Mouse (Mus musculus) kidney, embryonic 14.5 days (tissue): Measurements from ENCODE around the gene Nodal. TPM values are rescaled to one million over a fixed set of nuclear protein-coding genes. Genes with fewer than 3 reads are reported as not detected.

Source experiments
- ATAC-seq: fragments of 200-750 bp; cut with Nextera tagmentation; 2 replicates; pipeline ENCODE4 v1.8.0; 2017; ENCODE audit warnings: moderate number of reproducible peaks, mild to moderate bottlenecking, moderate TSS enrichment, moderate library complexity; ENCODE audit not compliant: low FRiP score, low TSS enrichment
- H3K27ac ChIP-seq: fragments of 300-500 bp; sonication (generic); 2 replicates; pipeline ENCODE4 v1.5.1; 2014; ENCODE audit warnings: low read depth, mild to moderate bottlenecking, low read length, moderate library complexity, mixed read lengths
- H3K27me3 ChIP-seq: fragments of 300-500 bp; sonication (generic); 2 replicates; pipeline ENCODE4 v1.6.1; 2014; ENCODE audit warnings: mild to moderate bottlenecking, low read length; ENCODE audit not compliant: control insufficient read depth, insufficient read depth
- H3K36me3 ChIP-seq: fragments of 300-500 bp; sonication (generic); 2 replicates; pipeline ENCODE4 v1.6.1; 2014; ENCODE audit warnings: low read length, mixed read lengths; ENCODE audit not compliant: control insufficient read depth, insufficient read depth
- H3K4me1 ChIP-seq: fragments of 300-500 bp; sonication (generic); 2 replicates; pipeline ENCODE4 v1.6.1; 2014; ENCODE audit warnings: low read length, mixed read lengths; ENCODE audit not compliant: control insufficient read depth, insufficient read depth
- H3K4me2 ChIP-seq: fragments of 300-500 bp; sonication (generic); replicated peaks from 2 replicates; pipeline ENCODE4 v1.6.1; 2014; ENCODE audit warnings: low read depth, mild to moderate bottlenecking, low read length
- H3K4me3 ChIP-seq: fragments of 300-500 bp; sonication (generic); 2 replicates; pipeline ENCODE4 v1.5.1; 2014; ENCODE audit warnings: mild to moderate bottlenecking, low read length
- H3K9ac ChIP-seq: fragments of 300-500 bp; sonication (generic); 2 replicates; pipeline ENCODE4 v1.6.1; 2014; ENCODE audit warnings: low read depth, mild to moderate bottlenecking, low read length, moderate library complexity
- H3K9me3 ChIP-seq: fragments of 300-500 bp; sonication (generic); 2 replicates; pipeline ENCODE4 v1.6.1; 2016; ENCODE audit warnings: low read length; ENCODE audit not compliant: control insufficient read depth
- WGBS: fragments of 180-500 bp; shearing (Covaris S2); extraction: QIAGEN DNeasy Blood & Tissue Kit; methylation state at CpG from one replicate; pipeline ENCODE4 v1.1.7; 2014; 5-methylcytosine and 5-hydroxymethylcytosine counted together
- polyA plus RNA-seq: library from polyadenylated mRNA; unstranded; fragments of >200 nt; fragmentation: Nextera tagmentation; extraction: Ambion mirVana; gene quantifications from 2 replicates; pipeline ENCODE4 v1.2.1, GENCODE M21; 2014

Nodal gene
- polyA plus RNA-seq, 1 experiment from 2014 or later: 0.30 TPM

DNA sequence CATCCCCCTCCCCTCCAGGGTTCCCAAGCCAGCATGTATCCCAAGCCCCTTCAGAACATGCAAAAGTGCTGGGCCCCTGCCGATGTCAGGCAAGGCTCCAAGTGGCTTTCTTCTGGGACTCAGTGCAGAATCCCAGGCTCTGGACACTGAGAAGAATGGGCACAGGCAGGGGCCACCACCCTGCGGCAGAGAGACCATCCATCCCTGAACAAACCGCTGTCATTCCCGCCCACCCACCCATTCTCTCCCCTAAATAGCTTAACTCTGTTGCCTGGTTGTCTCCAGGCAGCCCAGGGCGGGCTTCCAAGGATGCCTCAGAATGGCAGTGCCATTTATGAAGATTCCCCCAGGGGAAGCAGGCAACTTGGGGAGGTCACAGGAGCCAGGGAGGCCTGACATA is 28.8 kb upstream of the Nodal start:
- no peak overlapping the region for H3K27ac ChIP-seq
- no peaks in the 10 kb centered on the region for H3K9me3 ChIP-seq
- H3K4me1 ChIP-seq: peaks cover 3% of the 10 kb centered on the region
- H3K9ac ChIP-seq: no peak overlapping the region
- WGBS: 72% methylated on average over 5 of the region's 5 CpGs
- H3K27me3 ChIP-seq: no peaks in the 10 kb centered on the region
- no peak for ATAC-seq
- no peak overlapping the region for H3K4me2 ChIP-seq
- H3K36me3 ChIP-seq: no peaks in the 10 kb centered on the region
- no peak overlapping the region for H3K4me3 ChIP-seq

GRCm38 (mm10) chr10:61390148-61390547 is 27.6 kb upstream of the Nodal start:
- Histone ChIP-seq H3K36me3 (no peaks in the 10 kb centered on the region), H3K9ac (no peak overlapping the region), H3K27me3 (no peaks in the 10 kb centered on the region), H3K9me3 (no peaks in the 10 kb centered on the region), H3K4me1 (no peaks in the 10 kb centered on the region; the same call in 1 of the 2 replicates), H3K4me2 (no peak overlapping the region), H3K27ac (no peak overlapping the region), H3K4me3 (no peak overlapping the region)
- WGBS: 75% methylated on average over 2 of the region's 2 CpGs
- ATAC-seq: no peak

GRCm38 (mm10) chr10:61392584-61392983 is 25.2 kb upstream of the Nodal start:
- Histone ChIP-seq H3K4me2 (no peak overlapping the region), H3K9ac (no peak overlapping the region), H3K36me3 (no peaks in the 10 kb centered on the region), H3K4me3 (no peak overlapping the region), H3K4me1 (no peaks in the 10 kb centered on the region; the same call in 1 of the 2 replicates), H3K9me3 (no peaks in the 10 kb centered on the region), H3K27me3 (no peaks in the 10 kb centered on the region), H3K27ac (no peak overlapping the region)
- WGBS: 38% methylated on average over 4 of the region's 4 CpGs
- no peak for ATAC-seq

DNA sequence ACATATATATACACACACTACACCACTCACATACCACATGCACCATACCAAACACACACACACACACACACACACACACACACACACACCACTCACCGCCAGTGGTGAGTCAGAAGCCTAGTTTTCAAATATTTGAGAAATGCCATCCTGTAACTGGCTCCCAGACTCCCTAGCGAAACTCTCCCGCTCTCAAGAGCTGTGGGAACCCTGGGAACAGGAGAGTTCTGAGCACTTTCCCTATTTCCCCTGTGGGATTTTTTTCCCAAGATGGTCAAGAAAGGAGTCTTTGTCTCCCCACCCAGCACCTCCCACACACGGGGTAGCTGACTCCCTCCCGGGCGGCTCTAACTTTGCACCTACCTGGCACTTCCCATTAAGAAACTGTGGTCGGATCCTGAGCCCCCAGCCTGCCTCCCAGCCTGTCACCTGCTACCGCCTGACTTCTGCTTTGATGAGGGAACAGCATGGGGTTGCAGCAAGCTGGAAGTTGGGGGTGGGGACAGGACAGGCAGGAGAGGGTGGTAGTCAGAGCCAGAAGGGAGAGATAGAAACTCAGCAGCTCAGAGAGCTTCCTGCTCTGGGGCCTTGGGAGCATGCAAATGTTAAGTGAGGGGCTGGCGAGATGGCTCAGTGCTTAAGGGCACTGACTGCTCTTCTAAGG is 23.2 kb upstream of the Nodal start:
- 0 out of 2 replicates have a peak overlapping the region, but pooled peaks have one; percentile 14 for H3K9ac ChIP-seq
- H3K27me3 ChIP-seq: no peaks in the 10 kb centered on the region
- no peak overlapping the region for H3K27ac ChIP-seq
- WGBS: 17% methylated on average over 9 of the region's 9 CpGs
- no peaks in the 10 kb centered on the region for H3K9me3 ChIP-seq
- H3K4me1 ChIP-seq: no peaks in the 10 kb centered on the region; the same call in 1 of the 2 replicates
- H3K4me3 ChIP-seq: no peak overlapping the region
- H3K36me3 ChIP-seq: no peaks in the 10 kb centered on the region
- H3K4me2 ChIP-seq: peak overlapping the region; percentile 13; the same call in 1 of the 2 replicates
- ATAC-seq: no peak

- no peaks in the 10 kb centered on the region for H3K4me1 ChIP-seq
- H3K27ac ChIP-seq: no peak overlapping the region
- no peaks in the 10 kb centered on the region for H3K36me3 ChIP-seq
- no peaks in the 10 kb centered on the region for H3K27me3 ChIP-seq
- H3K4me3 ChIP-seq: no peak overlapping the region
- H3K9me3 ChIP-seq: no peaks in the 10 kb centered on the region
- no peak for ATAC-seq
- H3K4me2 ChIP-seq: no peak overlapping the region
- no peak overlapping the region for H3K9ac ChIP-seq
- 58% methylated on average over 3 of the region's 3 CpGs for WGBS
These were observed 19.6 kb upstream of the Nodal start for GRCm38 (mm10) chr10:61398125-61398524.

DNA sequence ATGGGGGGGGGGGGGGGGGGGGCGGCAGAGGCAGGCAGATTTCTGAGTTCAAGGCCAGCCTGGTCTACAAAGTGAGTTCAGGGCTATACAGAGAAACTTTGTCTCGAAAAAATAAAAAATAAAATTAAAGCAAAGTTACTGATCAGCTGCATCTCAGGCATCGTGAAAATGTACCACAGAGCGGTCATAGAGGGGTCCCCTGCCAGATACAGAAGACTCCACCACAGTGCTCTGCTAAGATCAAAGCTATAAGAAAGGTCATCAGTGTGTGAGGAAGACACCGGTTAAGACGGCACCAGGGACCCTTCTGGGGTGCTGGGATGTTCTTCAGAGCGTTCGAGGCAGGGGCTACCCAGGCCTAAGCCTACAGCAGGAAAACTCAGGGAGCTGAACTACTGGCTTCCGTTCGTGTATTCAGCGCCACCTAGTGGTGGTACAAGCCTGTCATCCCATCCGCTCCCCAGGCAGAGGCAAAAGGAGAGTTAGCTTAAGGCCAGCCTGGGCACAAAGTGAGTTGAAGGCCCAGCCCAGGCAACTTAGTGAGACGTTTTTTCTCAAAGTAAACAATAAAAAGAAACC is 18.5 kb upstream of the Nodal start:
- no peak overlapping the region for H3K4me3 ChIP-seq
- no peaks in the 10 kb centered on the region for H3K36me3 ChIP-seq
- WGBS: 27% methylated on average over 13 of the region's 13 CpGs
- no peaks in the 10 kb centered on the region for H3K27me3 ChIP-seq
- peak; percentile 74 for ATAC-seq
- no peak overlapping the region for H3K4me2 ChIP-seq
- H3K4me1 ChIP-seq: no peaks in the 10 kb centered on the region
- no peaks in the 10 kb centered on the region for H3K9me3 ChIP-seq
- H3K27ac ChIP-seq: no peak overlapping the region
- no peak overlapping the region for H3K9ac ChIP-seq

- no peak for ATAC-seq
- 88% methylated on average over 5 of the region's 5 CpGs for WGBS
- Histone ChIP-seq H3K4me2 (no peak overlapping the region), H3K27me3 (no peaks in the 10 kb centered on the region), H3K9ac (no peak overlapping the region), H3K36me3 (no peaks in the 10 kb centered on the region), H3K9me3 (no peaks in the 10 kb centered on the region), H3K4me1 (no peaks in the 10 kb centered on the region), H3K4me3 (no peak overlapping the region), H3K27ac (no peak overlapping the region)
These were observed 17.4 kb upstream of the Nodal start for GRCm38 (mm10) chr10:61400407-61400806.

DNA sequence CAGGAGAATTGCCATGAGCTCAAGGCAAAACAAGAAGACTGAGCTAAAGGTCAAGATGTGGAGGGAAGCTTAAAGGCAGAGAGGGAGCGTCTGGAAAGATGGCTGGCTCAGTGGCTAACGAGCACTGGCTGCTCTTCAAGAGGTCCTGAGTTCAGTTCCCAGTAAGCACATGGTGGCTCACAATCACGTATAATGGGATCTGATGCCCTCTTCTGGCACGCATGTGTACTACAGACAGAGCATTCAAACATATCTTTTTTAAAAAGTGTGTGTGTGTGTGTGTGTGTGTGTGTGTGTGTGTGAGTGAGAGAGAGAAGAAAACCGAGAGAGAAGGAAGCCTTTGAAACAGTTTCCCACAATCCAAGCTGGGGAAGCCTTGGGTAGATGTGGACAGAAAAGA is 15.3 kb upstream of the Nodal start:
- Histone ChIP-seq H3K4me1 (no peaks in the 10 kb centered on the region), H3K27me3 (no peaks in the 10 kb centered on the region; the same call in 1 of the 2 replicates), H3K36me3 (no peaks in the 10 kb centered on the region), H3K27ac (no peak overlapping the region), H3K4me3 (no peak overlapping the region), H3K9ac (no peak overlapping the region), H3K9me3 (no peaks in the 10 kb centered on the region), H3K4me2 (no peak overlapping the region)
- WGBS: 79% methylated on average over 5 of the region's 5 CpGs
- ATAC-seq: no peak

GRCm38 (mm10) chr10:61402911-61403310 is 14.9 kb upstream of the Nodal start:
- no peak overlapping the region for H3K9ac ChIP-seq
- H3K4me3 ChIP-seq: no peak overlapping the region
- WGBS: 94% methylated on average over 2 of the region's 2 CpGs
- no peak overlapping the region for H3K4me2 ChIP-seq
- H3K27me3 ChIP-seq: no peaks in the 10 kb centered on the region; the same call in 1 of the 2 replicates
- ATAC-seq: no peak
- H3K9me3 ChIP-seq: no peaks in the 10 kb centered on the region
- H3K36me3 ChIP-seq: no peaks in the 10 kb centered on the region
- no peak overlapping the region for H3K27ac ChIP-seq
- no peaks in the 10 kb centered on the region for H3K4me1 ChIP-seq
